Mouse (Mus musculus) liver, embryonic 13.5 days (tissue): ENCODE data around the gene Sult4a1. TPM values are rescaled to one million over a fixed set of nuclear protein-coding genes. Genes with fewer than 3 reads are reported as not detected.

ENCODE experiments used
- ATAC-seq: fragments of 200-750 bp; cut with Nextera tagmentation; 2 replicates; pipeline ENCODE4 v1.8.0; 2017; ENCODE audit warnings: low read depth, mild to moderate bottlenecking, moderate number of reproducible peaks, moderate library complexity
- DNase-seq: peaks from one replicate; pipeline ENCODE4 v3.0.0; 2022
- H3K27ac ChIP-seq: fragments of 300-500 bp; sonication (generic); 2 replicates; pipeline ENCODE4 v1.5.1; 2015; ENCODE audit warnings: moderate library complexity, mild to moderate bottlenecking, inconsistent platforms
- H3K27me3 ChIP-seq: fragments of 300-500 bp; sonication (generic); 2 replicates; pipeline ENCODE4 v1.6.1; 2015; ENCODE audit warnings: mild to moderate bottlenecking, inconsistent platforms
- H3K36me3 ChIP-seq: fragments of 300-500 bp; sonication (generic); 2 replicates; pipeline ENCODE4 v1.6.1; 2015; ENCODE audit warnings: mild to moderate bottlenecking, inconsistent platforms
- H3K4me1 ChIP-seq: fragments of 300-500 bp; sonication (generic); replicated peaks from 2 replicates; pipeline ENCODE4 v1.6.1; 2015; ENCODE audit warnings: inconsistent platforms
- H3K4me2 ChIP-seq: fragments of 300-500 bp; sonication (generic); 2 replicates; pipeline ENCODE4 v1.6.1; 2015; ENCODE audit warnings: inconsistent platforms, mild to moderate bottlenecking, moderate library complexity
- H3K4me3 ChIP-seq: fragments of 300-500 bp; sonication (generic); replicated peaks from 2 replicates; pipeline ENCODE4 v1.5.1; 2015; ENCODE audit warnings: mild to moderate bottlenecking, inconsistent platforms
- H3K9ac ChIP-seq: fragments of 300-500 bp; sonication (generic); 2 replicates; pipeline ENCODE4 v1.6.1; 2015; ENCODE audit warnings: mild to moderate bottlenecking, inconsistent platforms
- H3K9me3 ChIP-seq: fragments of 300-500 bp; sonication (generic); replicated peaks from 2 replicates; pipeline ENCODE4 v1.6.1; 2016; ENCODE audit warnings: inconsistent platforms
- WGBS: fragments of 180-500 bp; shearing (Covaris S2); methylation state at CpG from one replicate; pipeline ENCODE4 v1.1.7; 2015; ENCODE audit not compliant: insufficient replicate concordance; 5-methylcytosine and 5-hydroxymethylcytosine counted together
- polyA plus RNA-seq: library from polyadenylated mRNA; unstranded; fragments of >200 nt; fragmentation: Nextera tagmentation; extraction: Ambion mirVana; gene quantifications from 2 replicates; pipeline ENCODE4 v1.2.1, GENCODE M21; 2015

Gene Sult4a1
- polyA plus RNA-seq, 1 experiment from 2014 or later, result 0.12 TPM

DNA sequence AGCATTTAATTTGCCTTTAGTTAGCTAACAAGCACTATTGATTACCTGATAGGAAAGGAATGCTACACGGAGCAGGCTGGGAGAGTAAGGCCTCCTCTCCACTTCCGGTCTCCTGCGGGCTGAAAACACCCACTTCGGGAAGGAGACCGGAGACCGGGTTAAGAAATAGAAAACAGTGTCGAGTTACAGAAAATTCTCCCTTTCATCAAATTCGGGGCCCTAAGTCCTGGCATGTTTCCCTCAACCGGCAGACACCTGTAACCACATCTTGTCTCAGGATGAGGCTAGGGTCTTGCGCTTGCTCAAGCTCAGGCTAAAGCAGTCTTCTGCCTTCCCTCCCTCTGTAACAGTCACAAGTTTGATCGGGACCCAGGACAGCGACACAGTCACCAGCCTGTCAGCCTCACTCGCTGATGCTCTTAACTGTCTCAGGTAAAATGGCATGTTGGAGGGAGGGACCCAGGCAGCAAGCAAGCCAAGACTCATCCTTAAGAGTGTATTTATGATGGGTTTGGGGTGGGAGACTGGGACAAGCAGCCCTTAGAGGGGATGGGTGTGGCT lies 35.4 kb downstream of the Sult4a1 start:
- no peak for ATAC-seq
- Histone ChIP-seq H3K4me3 (no peak overlapping the region), H3K9ac (no peak overlapping the region), H3K27me3 (peaks cover 78% of the 10 kb centered on the region), H3K27ac (no peak overlapping the region), H3K36me3 (no peaks in the 10 kb centered on the region), H3K4me2 (no peak overlapping the region), H3K9me3 (0 out of 2 replicates have a peak, but pooled peaks cover 4% of the 10 kb centered on the region), H3K4me1 (no peaks in the 10 kb centered on the region)
- 2% methylated on average over 13 of the region's 13 CpGs for WGBS
- no peak for DNase-seq

DNA sequence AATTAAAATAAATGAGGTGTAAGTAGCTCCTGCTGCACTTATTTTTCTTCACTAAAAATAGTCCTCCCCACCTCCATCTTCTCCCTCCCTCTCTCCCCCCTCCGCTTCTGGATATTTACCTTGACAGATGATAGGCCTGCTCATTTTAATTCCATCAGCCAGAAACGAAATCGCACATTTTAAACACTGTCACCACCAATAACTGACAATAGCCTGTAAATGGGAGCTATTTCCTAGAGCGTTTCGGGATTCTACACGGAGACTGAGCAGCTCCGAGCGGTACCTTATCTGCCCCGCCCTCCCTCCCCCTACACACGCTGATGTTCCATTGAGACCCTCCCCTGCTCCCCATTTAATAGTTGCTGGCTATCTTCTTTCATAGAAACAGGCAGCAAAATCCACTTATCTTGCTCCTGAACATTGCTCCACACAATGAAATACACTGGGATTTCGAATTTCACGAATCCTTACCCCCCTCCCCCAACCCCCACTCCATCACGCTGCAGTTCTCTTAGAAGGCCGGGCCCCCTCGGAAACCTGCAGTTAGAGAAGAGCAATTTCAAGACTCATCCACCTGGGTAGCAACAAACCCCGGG lies 36.0 kb downstream of the Sult4a1 start:
- H3K9me3 ChIP-seq, result 0 out of 2 replicates have a peak, but pooled peaks cover 4% of the 10 kb centered on the region
- H3K4me2 ChIP-seq, result no peak overlapping the region
- DNase-seq (no peak), ATAC-seq (no peak)
- WGBS, result 8% methylated on average over 16 of the region's 16 CpGs
- H3K27ac ChIP-seq, result no peak overlapping the region
- H3K4me3 ChIP-seq, result no peak overlapping the region
- no peaks in the 10 kb centered on the region for H3K36me3 ChIP-seq
- H3K4me1 ChIP-seq, result no peaks in the 10 kb centered on the region
- no peak overlapping the region for H3K9ac ChIP-seq
- H3K27me3 ChIP-seq, result peaks cover 78% of the 10 kb centered on the region

DNA sequence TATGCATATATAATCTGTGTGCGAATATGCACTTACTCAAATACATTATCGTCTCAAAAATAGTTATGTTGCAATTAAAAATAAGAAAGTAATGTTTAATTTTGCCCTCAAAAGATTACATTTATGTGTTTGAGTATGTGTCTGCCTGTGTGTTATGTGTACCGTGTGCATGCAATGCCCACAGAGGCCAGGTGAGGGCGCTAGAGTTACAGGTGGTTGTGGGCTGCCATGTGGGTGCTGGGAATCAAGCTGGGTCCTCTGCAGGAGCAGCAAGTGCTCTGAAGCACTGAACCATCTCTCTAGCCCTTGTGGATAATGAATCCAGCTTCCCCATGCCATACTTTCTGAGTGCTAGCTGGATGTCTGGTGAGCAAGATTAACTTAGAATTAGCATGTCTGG lies 39.9 kb downstream of the Sult4a1 start:
- Histone ChIP-seq H3K27ac (no peak overlapping the region), H3K27me3 (peaks cover 50% of the 10 kb centered on the region), H3K9ac (no peak overlapping the region), H3K4me3 (no peak overlapping the region), H3K9me3 (0 out of 2 replicates have a peak, but pooled peaks cover 4% of the 10 kb centered on the region), H3K36me3 (no peaks in the 10 kb centered on the region), H3K4me2 (no peak overlapping the region), H3K4me1 (no peaks in the 10 kb centered on the region)
- DNase-seq (no peak), ATAC-seq (no peak)
- WGBS, result 60% methylated on average over 4 of the region's 4 CpGs

DNA sequence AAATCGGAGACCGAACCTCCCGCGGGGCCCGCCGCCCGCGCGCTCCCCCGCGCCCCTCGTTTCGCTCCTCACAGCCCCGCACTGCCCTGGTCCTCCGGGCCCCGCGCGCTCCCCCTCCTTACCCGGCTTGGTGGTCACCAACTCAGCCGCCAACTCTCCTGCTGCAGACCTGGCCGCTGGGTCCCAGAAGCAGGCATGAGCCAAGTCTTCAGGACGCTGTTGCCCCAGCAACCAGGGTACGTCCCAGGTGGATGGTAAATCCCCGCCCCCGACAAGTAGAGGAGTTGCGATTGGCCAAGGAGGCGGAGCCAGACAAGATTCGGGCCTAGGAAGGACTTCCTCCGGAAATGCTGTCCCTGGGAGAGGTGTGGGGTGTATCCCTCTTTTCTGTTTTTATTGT lies 40.4 kb downstream of the Sult4a1 start, which contains the start of gene Efcab6:
Gene Efcab6, minus strand, starts transcription at position 240 of the 400 bp plus-strand sequence.
- Histone ChIP-seq H3K27me3 (peaks cover 44% of the 10 kb centered on the region), H3K4me1 (no peaks in the 10 kb centered on the region), H3K4me3 (no peak within 1 kb of the TSS), H3K27ac (no peak within 1 kb of the TSS), H3K36me3 (no peaks in the 10 kb centered on the region), H3K4me2 (no peak within 1 kb of the TSS), H3K9me3 (0 out of 2 replicates have a peak, but pooled peaks cover 4% of the 10 kb centered on the region), H3K9ac (no peak within 1 kb of the TSS)
- 5% methylated on average over 29 of the region's 29 CpGs for WGBS
- DNase-seq (no peak), ATAC-seq (no peak)

DNA sequence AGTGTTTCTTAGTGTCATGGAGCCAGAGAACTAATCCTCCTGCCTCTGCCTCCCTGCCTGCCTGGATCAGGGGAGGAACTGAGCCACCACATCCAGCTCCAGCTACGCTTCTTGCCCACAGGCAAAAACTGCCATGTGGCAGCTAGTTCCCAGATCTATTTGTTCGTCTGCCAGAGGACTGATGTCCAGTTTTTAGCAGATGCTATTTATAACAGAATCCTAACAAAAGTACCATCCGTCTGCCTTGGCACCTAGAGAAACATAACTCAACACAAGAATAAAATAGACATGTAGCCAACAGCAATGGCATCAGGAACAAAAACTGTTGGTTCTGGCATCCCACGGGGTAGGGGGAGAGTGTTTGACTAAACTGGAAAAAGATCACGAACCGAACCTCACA lies 46.7 kb downstream of the Sult4a1 start:
- Histone ChIP-seq H3K27me3 (no peaks in the 10 kb centered on the region), H3K9me3 (no peaks in the 10 kb centered on the region), H3K4me3 (no peak overlapping the region), H3K9ac (no peak overlapping the region), H3K27ac (no peak overlapping the region), H3K4me1 (no peaks in the 10 kb centered on the region), H3K36me3 (no peaks in the 10 kb centered on the region), H3K4me2 (no peak overlapping the region)
- DNase-seq (no peak), ATAC-seq (no peak)
- 59% methylated on average over 6 of the region's 6 CpGs for WGBS

DNA sequence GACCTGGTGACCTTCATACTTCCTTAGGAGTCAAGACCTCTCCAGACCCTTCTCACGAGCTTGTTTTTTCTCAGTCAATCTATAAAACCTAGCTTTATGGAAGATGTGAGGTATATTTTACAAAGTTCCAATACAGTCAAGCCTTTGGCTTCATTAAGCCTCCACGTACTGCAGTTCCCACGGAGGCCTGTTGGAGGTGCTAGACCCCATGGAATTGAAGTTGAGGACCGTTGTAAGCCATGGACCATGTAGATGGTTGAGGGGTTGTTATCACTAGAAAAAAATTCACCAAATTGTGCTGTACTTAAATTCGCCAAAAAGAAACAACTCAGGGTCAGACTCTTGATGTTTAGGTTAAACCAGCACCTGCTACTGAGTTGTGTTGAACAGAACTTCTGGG lies 49.5 kb downstream of the Sult4a1 start:
- ATAC-seq (no peak), DNase-seq (no peak)
- Histone ChIP-seq H3K36me3 (no peaks in the 10 kb centered on the region), H3K4me2 (no peak overlapping the region), H3K27me3 (no peaks in the 10 kb centered on the region), H3K9me3 (no peaks in the 10 kb centered on the region), H3K27ac (no peak overlapping the region), H3K9ac (no peak overlapping the region), H3K4me3 (no peak overlapping the region), H3K4me1 (no peaks in the 10 kb centered on the region)
- WGBS, result 51% methylated on average over 5 of the region's 5 CpGs

DNA sequence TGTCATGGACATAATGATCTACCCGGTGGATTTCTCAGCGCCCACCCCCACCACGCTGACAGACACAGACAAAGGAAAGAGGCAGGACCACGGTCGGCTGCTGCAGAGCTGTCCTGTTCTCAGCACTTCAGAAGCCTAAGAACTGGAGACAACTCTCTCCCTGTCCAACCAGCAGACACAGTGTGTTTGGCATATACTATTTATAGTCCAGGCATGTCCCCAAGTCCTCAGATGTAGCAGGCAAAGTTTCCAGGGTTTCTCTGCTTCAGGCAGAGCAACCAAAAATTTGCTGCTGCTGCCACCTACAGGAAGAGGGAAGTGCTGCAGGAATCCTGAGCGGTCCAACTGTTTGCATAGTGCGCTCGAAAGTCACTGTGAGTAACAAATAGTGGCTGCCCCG lies 51.7 kb downstream of the Sult4a1 start:
- no peak for ATAC-seq

DNA sequence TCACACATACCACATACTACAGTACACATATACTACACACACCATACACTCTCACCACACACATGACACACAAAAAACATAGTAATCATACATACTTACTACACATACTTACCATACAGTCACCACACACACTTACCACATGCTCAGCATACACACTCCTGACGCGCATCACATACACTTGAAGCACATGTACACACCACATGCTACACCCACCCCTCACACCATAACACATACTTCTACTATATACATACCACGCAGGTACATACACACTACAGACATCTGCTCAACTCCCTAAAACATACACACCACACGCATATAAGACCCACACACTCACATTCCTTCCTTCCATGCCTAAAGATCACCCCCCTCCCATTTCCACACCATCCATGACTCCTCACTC lies 52.3 kb downstream of the Sult4a1 start:
- H3K4me2 ChIP-seq, result no peak overlapping the region
- H3K4me3 ChIP-seq, result no peak overlapping the region
- 73% methylated on average over 4 of the region's 4 CpGs for WGBS
- no peak for DNase-seq
- no peaks in the 10 kb centered on the region for H3K36me3 ChIP-seq
- ATAC-seq, result no peak
- no peaks in the 10 kb centered on the region for H3K4me1 ChIP-seq
- H3K9me3 ChIP-seq, result no peaks in the 10 kb centered on the region
- H3K27me3 ChIP-seq, result no peaks in the 10 kb centered on the region
- H3K9ac ChIP-seq, result no peak overlapping the region
- no peak overlapping the region for H3K27ac ChIP-seq

More for the DNA sequence above, 51.7 kb downstream of the Sult4a1 start:
- peak; percentile 9 for DNase-seq
- Histone ChIP-seq H3K4me3 (no peak overlapping the region), H3K27ac (no peak overlapping the region), H3K27me3 (no peaks in the 10 kb centered on the region), H3K9ac (no peak overlapping the region), H3K9me3 (no peaks in the 10 kb centered on the region), H3K4me2 (no peak overlapping the region), H3K36me3 (no peaks in the 10 kb centered on the region), H3K4me1 (no peaks in the 10 kb centered on the region)
- 40% methylated on average over 9 of the region's 9 CpGs for WGBS

DNA sequence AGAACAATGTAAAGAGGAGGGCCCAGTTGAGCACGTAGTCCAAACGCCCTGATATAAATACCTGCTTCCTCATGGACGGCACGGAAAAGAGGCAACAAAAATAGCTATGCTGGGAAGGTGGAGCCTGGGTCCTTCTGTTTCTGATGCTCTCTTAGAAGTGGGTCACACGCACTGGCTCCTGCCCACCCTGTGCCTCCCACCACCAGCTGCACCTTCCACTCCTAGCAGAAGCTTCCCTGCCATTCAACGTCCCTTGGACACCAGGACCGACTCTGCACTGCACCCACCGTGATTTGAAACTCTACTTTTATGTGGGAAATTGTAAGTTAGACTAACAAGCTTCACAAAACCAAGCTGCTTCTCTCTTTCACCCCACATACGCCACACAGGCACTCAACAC lies 53.2 kb downstream of the Sult4a1 start:
- Histone ChIP-seq H3K4me2 (no peak overlapping the region), H3K27me3 (no peaks in the 10 kb centered on the region), H3K36me3 (no peaks in the 10 kb centered on the region), H3K9ac (no peak overlapping the region), H3K9me3 (no peaks in the 10 kb centered on the region), H3K27ac (no peak overlapping the region), H3K4me1 (no peaks in the 10 kb centered on the region), H3K4me3 (no peak overlapping the region)
- no peak for ATAC-seq
- WGBS, result 68% methylated on average over 9 of the region's 9 CpGs
- DNase-seq, result no peak

DNA sequence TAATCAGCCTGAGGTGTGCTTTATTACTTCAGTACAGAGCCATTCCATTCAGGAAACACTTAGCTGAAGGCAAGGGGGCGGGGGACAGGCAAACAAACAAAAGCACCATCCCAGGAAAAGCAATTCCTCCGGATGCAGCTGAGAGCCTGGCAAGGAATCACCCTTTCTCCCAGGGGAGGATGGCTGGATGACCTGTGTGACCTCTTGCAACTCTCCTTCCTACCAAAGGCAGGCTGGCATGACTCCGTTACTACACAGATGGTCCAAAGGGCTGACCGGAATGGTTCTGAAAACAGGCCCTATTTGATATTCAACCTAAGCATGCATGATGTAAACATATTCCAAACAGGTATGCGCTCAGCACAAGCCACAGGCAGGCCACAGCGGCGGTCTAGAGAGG lies 56.0 kb downstream of the Sult4a1 start:
- Histone ChIP-seq H3K27me3 (no peaks in the 10 kb centered on the region), H3K9me3 (peaks cover 4% of the 10 kb centered on the region), H3K4me3 (no peak overlapping the region), H3K36me3 (no peaks in the 10 kb centered on the region), H3K4me1 (no peaks in the 10 kb centered on the region), H3K4me2 (no peak overlapping the region), H3K9ac (no peak overlapping the region), H3K27ac (no peak overlapping the region)
- no peak for DNase-seq
- ATAC-seq, result no peak
- 64% methylated on average over 7 of the region's 7 CpGs for WGBS

DNA sequence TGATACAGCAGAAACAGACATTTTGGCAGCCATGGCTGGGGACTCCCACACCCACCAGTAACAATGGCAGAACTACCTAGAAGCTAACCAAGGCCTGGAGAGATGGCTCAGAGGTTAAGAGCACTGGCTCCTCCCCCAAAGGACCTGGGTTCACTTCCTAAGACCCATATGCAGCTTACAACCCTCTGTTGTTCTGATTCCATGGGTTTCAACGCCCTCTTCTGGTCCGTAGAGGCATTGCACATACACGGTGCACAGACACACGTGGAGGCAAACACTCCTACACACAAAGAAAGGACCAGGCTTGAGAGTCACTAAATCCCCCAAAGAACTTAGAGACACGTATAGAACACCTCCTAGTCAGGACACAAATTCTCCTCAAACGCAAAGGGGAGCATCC lies 60.0 kb downstream of the Sult4a1 start:
- no peak for ATAC-seq
- Histone ChIP-seq H3K4me1 (no peaks in the 10 kb centered on the region), H3K9me3 (peaks cover 6% of the 10 kb centered on the region), H3K4me2 (no peak overlapping the region), H3K9ac (no peak overlapping the region), H3K36me3 (no peaks in the 10 kb centered on the region), H3K27me3 (no peaks in the 10 kb centered on the region), H3K4me3 (no peak overlapping the region), H3K27ac (no peak overlapping the region)
- 63% methylated on average over 6 of the region's 6 CpGs for WGBS
- no peak for DNase-seq

DNA sequence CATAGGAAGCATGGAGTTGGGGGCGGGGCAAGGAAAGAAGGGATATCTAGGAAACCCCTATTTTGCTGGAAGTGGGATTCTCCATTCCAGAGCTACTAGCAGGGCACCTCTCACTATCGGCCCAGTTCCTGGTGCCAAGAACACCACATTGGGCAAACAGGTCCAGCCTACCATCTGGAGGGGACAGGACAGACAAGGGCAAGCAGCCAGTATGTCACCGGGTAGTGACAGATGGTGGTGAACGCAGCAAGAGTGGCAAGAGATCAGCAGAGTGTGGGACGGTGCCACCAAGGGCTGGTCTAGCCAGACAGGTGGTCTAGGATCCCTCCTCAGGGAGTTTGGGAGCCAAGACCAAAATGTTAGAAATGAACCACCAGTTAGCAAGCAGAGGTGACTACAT lies 68.5 kb downstream of the Sult4a1 start:
- Histone ChIP-seq H3K4me3 (no peak overlapping the region), H3K4me1 (no peaks in the 10 kb centered on the region), H3K27me3 (no peaks in the 10 kb centered on the region), H3K9ac (no peak overlapping the region), H3K27ac (no peak overlapping the region), H3K9me3 (no peaks in the 10 kb centered on the region), H3K4me2 (no peak overlapping the region), H3K36me3 (no peaks in the 10 kb centered on the region)
- ATAC-seq (no peak), DNase-seq (no peak)
- WGBS, result 70% methylated on average over 5 of the region's 5 CpGs
